Mouse (Mus musculus): Measurements from ENCODE around the gene Degs2. TPM values are rescaled to one million over a fixed set of nuclear protein-coding genes. Genes with fewer than 3 reads are reported as not detected.
A peak's percentile ranks its signal among the peaks of the same experiment; 100 is the strongest.

Degs2 gene
- polyA plus RNA-seq, 1 experiment from 2014 or later = 2.0 TPM

DNA sequence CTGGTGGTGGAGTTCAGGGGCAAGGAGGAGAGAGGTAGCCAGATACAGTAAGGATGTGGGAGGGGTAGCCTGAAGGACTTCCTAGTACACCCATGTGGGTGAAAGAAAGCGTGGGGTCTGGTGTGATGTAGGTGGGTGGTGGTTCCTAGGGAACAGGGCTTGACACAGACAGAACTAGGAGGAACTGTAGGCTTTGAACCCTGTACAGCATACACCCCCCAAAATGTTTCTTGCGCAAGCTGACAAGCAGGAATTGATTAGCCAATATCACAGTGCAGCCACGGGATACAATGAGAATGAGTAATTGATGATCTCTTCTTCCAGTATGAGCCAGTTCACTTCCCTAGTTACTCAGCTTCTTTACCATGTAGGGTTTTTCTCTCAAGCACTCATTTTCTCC is 63.0 kb downstream of the Degs2 start:
- H3K4me3 ChIP-seq = no peak overlapping the region
- WGBS = 87% methylated on average over 3 of the region's 3 CpGs
- no peaks in the 10 kb centered on the region for H3K9me3 ChIP-seq
- no peaks in the 10 kb centered on the region for H3K4me1 ChIP-seq
- no peaks in the 10 kb centered on the region for H3K36me3 ChIP-seq
- no peak overlapping the region for H3K27ac ChIP-seq (replicated peaks)
- no peaks in the 10 kb centered on the region for H3K27me3 ChIP-seq
- no peak for ATAC-seq (replicated peaks)
- no peak overlapping the region for H3K9ac ChIP-seq (replicated peaks)
- H3K4me2 ChIP-seq (replicated peaks) = no peak overlapping the region

DNA sequence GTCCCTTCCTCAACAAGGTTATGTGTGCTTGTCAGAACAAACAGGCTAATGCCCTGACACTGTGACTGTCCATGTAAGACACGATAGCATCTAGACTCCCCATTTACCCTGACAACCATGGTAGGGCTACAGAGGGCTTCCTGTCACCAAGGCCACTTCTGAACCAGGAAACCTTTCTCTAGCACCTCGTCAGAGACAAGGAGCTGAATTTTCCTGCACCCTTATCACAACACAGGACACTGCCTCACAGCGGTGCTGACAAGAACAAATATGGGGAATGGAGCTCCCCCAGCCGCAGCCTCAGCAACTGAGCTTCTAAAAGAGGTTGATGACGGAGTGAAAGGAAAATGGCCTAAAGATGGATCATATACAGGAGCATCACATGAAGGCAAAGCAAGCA is 64.7 kb downstream of the Degs2 start:
- H3K9me3 ChIP-seq = no peaks in the 10 kb centered on the region
- H3K4me2 ChIP-seq (replicated peaks) = no peak overlapping the region
- no peaks in the 10 kb centered on the region for H3K4me1 ChIP-seq
- 88% methylated on average over 5 of the region's 5 CpGs for WGBS
- H3K27ac ChIP-seq (replicated peaks) = no peak overlapping the region
- ATAC-seq (replicated peaks) = no peak
- no peaks in the 10 kb centered on the region for H3K27me3 ChIP-seq
- H3K9ac ChIP-seq (replicated peaks) = no peak overlapping the region
- H3K36me3 ChIP-seq = no peaks in the 10 kb centered on the region
- no peak overlapping the region for H3K4me3 ChIP-seq

GRCm38 (mm10) chr12:108635501-108635900 is 66.6 kb downstream of the Degs2 start:
- H3K4me3 ChIP-seq = no peak overlapping the region
- ATAC-seq (replicated peaks) = no peak
- no peak overlapping the region for H3K9ac ChIP-seq (replicated peaks)
- H3K4me2 ChIP-seq (replicated peaks) = no peak overlapping the region
- no peaks in the 10 kb centered on the region for H3K27me3 ChIP-seq
- no peaks in the 10 kb centered on the region for H3K4me1 ChIP-seq
- H3K27ac ChIP-seq (replicated peaks) = no peak overlapping the region
- 93% methylated on average over 4 of the region's 4 CpGs for WGBS
- H3K9me3 ChIP-seq = no peaks in the 10 kb centered on the region
- no peaks in the 10 kb centered on the region for H3K36me3 ChIP-seq

DNA sequence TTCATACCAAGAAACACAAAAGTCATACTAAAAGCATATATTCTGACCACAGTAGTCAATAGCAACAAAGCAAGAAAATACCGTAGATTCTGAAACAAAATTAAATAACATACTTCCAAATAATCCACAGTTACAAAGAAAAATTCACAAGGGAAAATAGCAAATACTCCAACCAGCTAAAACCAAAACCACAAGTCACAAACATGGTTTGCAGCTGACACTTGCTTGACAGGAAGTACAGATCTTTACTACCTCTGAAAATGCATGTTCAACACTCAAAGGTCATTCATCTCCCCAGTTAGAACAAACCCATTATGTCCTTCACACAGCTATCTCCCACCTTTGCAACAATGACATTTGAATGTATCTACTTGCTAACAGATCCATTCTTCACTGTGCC is 68.1 kb downstream of the Degs2 start:
- WGBS = 94% methylated on average over 1 of the region's 1 CpGs

GRCm38 (mm10) chr12:108632501-108632900 is 69.6 kb downstream of the Degs2 start:
- no peak overlapping the region for H3K9ac ChIP-seq (replicated peaks)
- H3K4me3 ChIP-seq = no peak overlapping the region
- H3K4me2 ChIP-seq (replicated peaks) = no peak overlapping the region
- no peaks in the 10 kb centered on the region for H3K27me3 ChIP-seq
- H3K9me3 ChIP-seq = no peaks in the 10 kb centered on the region
- no peaks in the 10 kb centered on the region for H3K4me1 ChIP-seq
- no peak for ATAC-seq (replicated peaks)
- no peak overlapping the region for H3K27ac ChIP-seq (replicated peaks)
- no peaks in the 10 kb centered on the region for H3K36me3 ChIP-seq

More for the DNA sequence above, 68.1 kb downstream of the Degs2 start:
- Histone ChIP-seq H3K9me3 (no peaks in the 10 kb centered on the region), H3K4me2 (replicated peaks) (no peak overlapping the region), H3K36me3 (no peaks in the 10 kb centered on the region), H3K27ac (replicated peaks) (no peak overlapping the region), H3K27me3 (no peaks in the 10 kb centered on the region), H3K4me1 (no peaks in the 10 kb centered on the region), H3K9ac (replicated peaks) (no peak overlapping the region), H3K4me3 (no peak overlapping the region)
- no peak for ATAC-seq (replicated peaks)

DNA sequence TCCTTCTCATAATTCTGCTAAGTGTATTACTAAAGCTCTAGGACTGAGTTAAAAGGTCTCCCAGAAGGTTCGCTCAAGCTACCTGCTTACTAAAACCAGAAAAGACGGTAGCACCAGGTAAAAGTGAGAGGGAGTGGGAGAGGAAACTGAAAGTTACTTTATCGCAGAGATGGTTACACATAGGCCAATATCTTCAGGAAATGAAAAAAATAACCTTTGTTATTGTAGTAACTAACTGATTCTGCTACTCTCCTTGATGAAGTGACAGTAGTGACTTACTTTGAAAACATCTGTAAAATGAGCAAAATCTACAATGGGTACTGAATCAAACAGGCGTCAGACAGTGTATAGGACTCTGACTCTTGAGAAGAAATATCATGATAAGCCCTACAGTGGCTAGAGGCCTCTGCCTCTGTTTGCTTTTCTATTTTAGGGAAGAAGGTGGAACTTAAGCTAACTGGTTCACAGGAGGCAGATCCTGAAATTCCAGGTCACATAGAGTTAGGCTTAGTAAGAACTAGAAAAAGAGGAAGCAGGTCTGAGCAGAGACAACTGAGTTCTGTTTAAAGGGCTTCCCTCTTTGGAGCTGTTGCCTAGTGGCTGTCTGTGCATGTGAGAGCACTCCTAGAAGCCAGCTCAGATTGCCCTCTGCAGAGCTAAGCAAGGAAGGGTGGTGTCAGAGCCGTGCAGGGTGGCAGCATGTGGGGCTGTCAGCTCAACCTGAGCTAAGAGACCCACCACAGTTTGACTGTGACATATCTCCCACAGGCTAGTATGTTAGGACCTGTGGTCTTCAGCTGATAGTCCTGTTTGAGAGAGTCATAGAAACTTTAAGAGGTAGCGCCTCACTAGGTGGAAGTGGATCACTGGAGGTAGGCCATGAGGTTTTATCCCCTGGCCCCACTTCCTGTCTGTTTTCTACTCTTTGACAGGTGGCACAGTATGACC is 71.1 kb downstream of the Degs2 start:
- no peaks in the 10 kb centered on the region for H3K36me3 ChIP-seq
- H3K9ac ChIP-seq (replicated peaks) = no peak overlapping the region
- no peak overlapping the region for H3K27ac ChIP-seq (replicated peaks)
- WGBS = 94% methylated on average over 6 of the region's 6 CpGs
- ATAC-seq (replicated peaks) = no peak
- 0 out of 2 replicates have a peak, but pooled peaks cover 4% of the 10 kb centered on the region for H3K4me1 ChIP-seq
- H3K9me3 ChIP-seq = no peaks in the 10 kb centered on the region
- no peak overlapping the region for H3K4me2 ChIP-seq (replicated peaks)
- H3K27me3 ChIP-seq = no peaks in the 10 kb centered on the region
- H3K4me3 ChIP-seq = no peak overlapping the region

DNA sequence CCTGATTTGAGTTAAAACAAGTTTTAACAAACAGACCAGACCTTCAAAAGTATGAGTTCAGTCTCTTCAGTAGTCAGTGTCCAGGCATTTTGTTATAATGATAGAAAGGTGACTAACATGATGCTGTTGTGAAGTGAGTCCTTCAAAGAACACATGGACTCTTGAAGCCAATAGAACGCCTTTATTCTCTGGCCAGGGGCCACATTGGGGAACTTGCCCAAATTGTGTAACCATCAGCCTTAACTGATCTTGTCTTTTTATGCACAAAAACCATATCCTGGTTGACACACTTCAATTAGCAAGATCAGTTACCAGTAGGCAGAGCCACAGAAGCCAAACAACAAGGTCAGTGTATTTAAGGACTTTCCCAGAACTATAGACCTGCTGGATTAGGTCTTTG is 72.6 kb downstream of the Degs2 start:
- 95% methylated on average over 1 of the region's 1 CpGs for WGBS
- Histone ChIP-seq H3K9me3 (no peaks in the 10 kb centered on the region), H3K4me1 (0 out of 2 replicates have a peak, but pooled peaks cover 7% of the 10 kb centered on the region), H3K27me3 (no peaks in the 10 kb centered on the region), H3K4me3 (no peak overlapping the region), H3K9ac (replicated peaks) (no peak overlapping the region), H3K27ac (replicated peaks) (no peak overlapping the region), H3K36me3 (no peaks in the 10 kb centered on the region), H3K4me2 (replicated peaks) (no peak overlapping the region)
- ATAC-seq (replicated peaks) = no peak

MicroRNAs within 50 kb of the gene (microRNA counts, 519-probe panel; counts per million panel counts)
- microRNA mmu-miR-342-3p = 3,929 counts per million, percentile 91 among the panel's probes with 10 or more counts
- 1,857 counts per million, percentile 18 among the panel's probes with 10 or more counts for microRNA mmu-miR-342-5p

Small RNA genes within 50 kb of the gene (microRNA-seq; reads per million reads assigned to microRNA genes)
- gene Gm23872 = not detected
- gene Mir342 = 8,467 reads per million, percentile 94 among the genes with 10 or more reads in this experiment

Other genes with a start within 250 kb of the Degs2 start
- 206 and 213 TPM in 2 replicates for gene Evl, start 147.6 kb downstream of the Degs2 start, polyA plus RNA-seq (2015; fragmentation: Nextera tagmentation; extraction: Ambion mirVana)
- gene Yy1, start 90.7 kb upstream of the Degs2 start, polyA plus RNA-seq (2015; fragmentation: Nextera tagmentation; extraction: Ambion mirVana) = 17.2 and 18.7 TPM in 2 replicates
- 29.2 and 29.7 TPM in 2 replicates for gene Slc25a29, start 133.6 kb upstream of the Degs2 start, polyA plus RNA-seq (2015; fragmentation: Nextera tagmentation; extraction: Ambion mirVana)
- gene Slc25a47, start 133.7 kb upstream of the Degs2 start, polyA plus RNA-seq (2015; fragmentation: Nextera tagmentation; extraction: Ambion mirVana) = 14.4 and 14.7 TPM in 2 replicates
- 6.4 and 9.5 TPM in 2 replicates for gene Wdr25, start 191.3 kb upstream of the Degs2 start, polyA plus RNA-seq (2015; fragmentation: Nextera tagmentation; extraction: Ambion mirVana)
- 104 and 107 TPM in 2 replicates for gene Wars, start 191.9 kb upstream of the Degs2 start, polyA plus RNA-seq (2015; fragmentation: Nextera tagmentation; extraction: Ambion mirVana)

Measured in forebrain, embryonic 15.5 days (tissue).